Mouse (Mus musculus): ENCODE data around the gene Atp8b4. TPM values are rescaled to one million over a fixed set of nuclear protein-coding genes. Genes with fewer than 3 reads are reported as not detected.

The Atp8b4 gene
- total and polyA plus RNA-seq, 3 experiments = 0.31 to 0.73 (median 0.43) TPM

- Histone ChIP-seq H3K27me3 (ENCODE audit: control insufficient read depth, insufficient read depth, low read length) (no peaks in the 10 kb centered on the region), H3K79me2 (replicated peaks; ENCODE audit: control insufficient read depth, insufficient read depth, low read length) (no peaks in the 10 kb centered on the region), H3K27ac (no peak overlapping the region), H3K36me3 (ENCODE audit: control insufficient read depth, insufficient read depth, low read length) (no peaks in the 10 kb centered on the region), H3K4me3 (no peak overlapping the region), H3K9ac (ENCODE audit: low read depth, low read length) (no peak overlapping the region), H3K4me1 (ENCODE audit: control insufficient read depth, insufficient read depth, low read length) (no peaks in the 10 kb centered on the region)
- no peak for DNase-seq
- intact Hi-C loops (cut with DNase I) = no loop called here
- WGBS = 61% methylated on average over 4 of the region's 4 CpGs
- TF ChIP-seq CTCF (IDR thresholded peaks at IDR 0.05) (no peak), POLR2A (IDR thresholded peaks at IDR 0.05; ENCODE audit: insufficient read depth, low read depth, low read length) (no peak), EP300 (IDR thresholded peaks at IDR 0.05; ENCODE audit: insufficient read depth, low read depth, low read length) (no peak)
These were observed 58.9 kb downstream of the Atp8b4 start for GRCm38 (mm10) chr2:126441586-126441985.

GRCm38 (mm10) chr2:126434712-126435111, 65.8 kb downstream of the Atp8b4 start:
- 39% methylated on average over 1 of the region's 1 CpGs for WGBS
- intact Hi-C loops (cut with DNase I) = no loop called here

GRCm38 (mm10) chr2:126434305-126434704, 66.2 kb downstream of the Atp8b4 start:
- Histone ChIP-seq H3K27ac (no peak overlapping the region), H3K36me3 (ENCODE audit: control insufficient read depth, insufficient read depth, low read length) (no peaks in the 10 kb centered on the region), H3K4me3 (no peak overlapping the region), H3K79me2 (replicated peaks; ENCODE audit: control insufficient read depth, insufficient read depth, low read length) (no peaks in the 10 kb centered on the region), H3K4me1 (ENCODE audit: control insufficient read depth, insufficient read depth, low read length) (no peaks in the 10 kb centered on the region), H3K27me3 (ENCODE audit: control insufficient read depth, insufficient read depth, low read length) (no peaks in the 10 kb centered on the region), H3K9ac (ENCODE audit: low read depth, low read length) (no peak overlapping the region)
- TF ChIP-seq CTCF (IDR thresholded peaks at IDR 0.05) = no peak
- intact Hi-C loops (cut with DNase I) = no loop called here
- no peak for DNase-seq
- WGBS = 86% methylated on average over 9 of the region's 9 CpGs

More at GRCm38 (mm10) chr2:126434712-126435111, 65.8 kb downstream of the Atp8b4 start:
- H3K79me2 ChIP-seq (replicated peaks; ENCODE audit: control insufficient read depth, insufficient read depth, low read length) = no peaks in the 10 kb centered on the region
- no peak overlapping the region for H3K27ac ChIP-seq
- no peak for TF ChIP-seq EP300 (IDR thresholded peaks at IDR 0.05; ENCODE audit: insufficient read depth, low read depth, low read length)
- TF ChIP-seq POLR2A (IDR thresholded peaks at IDR 0.05; ENCODE audit: insufficient read depth, low read depth, low read length) = no peak
- no peak for TF ChIP-seq CTCF (IDR thresholded peaks at IDR 0.05)
- H3K27me3 ChIP-seq (ENCODE audit: control insufficient read depth, insufficient read depth, low read length) = no peaks in the 10 kb centered on the region
- H3K4me3 ChIP-seq = no peak overlapping the region
- no peaks in the 10 kb centered on the region for H3K36me3 ChIP-seq (ENCODE audit: control insufficient read depth, insufficient read depth, low read length)
- DNase-seq = no peak
- H3K9ac ChIP-seq (ENCODE audit: low read depth, low read length) = no peak overlapping the region
- no peaks in the 10 kb centered on the region for H3K4me1 ChIP-seq (ENCODE audit: control insufficient read depth, insufficient read depth, low read length)

DNA sequence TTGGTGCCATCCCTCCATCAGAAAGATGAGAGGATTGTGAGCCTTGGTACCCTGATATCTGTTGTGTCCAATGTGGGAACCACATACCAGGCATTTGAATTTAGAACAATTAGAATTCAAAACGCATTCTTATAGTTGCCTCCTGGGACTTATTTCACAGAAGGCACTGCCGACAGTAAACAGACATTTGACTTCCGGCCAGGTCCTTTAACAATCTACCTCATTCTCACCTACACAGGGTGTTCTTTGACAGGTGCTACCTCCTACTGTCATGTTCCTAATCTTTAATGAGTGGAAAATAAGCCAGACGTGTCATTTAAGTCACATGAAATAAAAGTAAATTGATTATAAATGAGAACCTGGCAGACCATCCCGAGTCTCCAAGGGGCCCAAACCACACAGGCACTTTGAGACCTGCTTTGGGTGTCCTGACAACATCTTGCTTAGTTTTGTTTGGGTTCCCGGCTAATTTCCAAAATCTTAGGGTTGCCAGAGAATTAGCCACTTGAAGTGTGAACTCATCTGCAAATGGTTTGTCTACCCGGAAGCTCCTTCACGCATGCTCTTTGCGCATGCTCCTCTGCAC, 67.9 kb downstream of the Atp8b4 start:
- WGBS = 71% methylated on average over 9 of the region's 9 CpGs
- H3K27me3 ChIP-seq (ENCODE audit: control insufficient read depth, insufficient read depth, low read length) = no peaks in the 10 kb centered on the region

DNA sequence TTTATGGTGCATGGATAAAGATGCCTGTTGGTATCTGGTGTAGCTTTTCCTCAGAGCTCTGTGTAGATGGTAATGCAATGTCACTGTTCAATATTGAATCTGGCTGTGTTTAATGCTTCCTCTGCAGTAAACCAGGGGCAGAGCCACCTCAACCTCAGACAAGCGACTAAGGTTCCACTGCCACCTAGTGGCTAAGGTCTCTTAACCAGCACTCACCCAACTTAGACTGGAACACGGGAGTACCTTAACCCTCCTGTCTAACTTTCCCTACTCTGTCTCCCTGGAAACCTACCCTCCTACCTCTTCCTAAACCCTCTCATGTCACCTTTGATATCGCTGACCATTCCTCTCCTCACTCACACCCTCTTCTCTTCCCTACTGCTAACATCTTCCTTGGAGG, 71.2 kb downstream of the Atp8b4 start:
- Histone ChIP-seq H3K4me3 (no peak overlapping the region), H3K27me3 (ENCODE audit: control insufficient read depth, insufficient read depth, low read length) (no peaks in the 10 kb centered on the region), H3K79me2 (replicated peaks; ENCODE audit: control insufficient read depth, insufficient read depth, low read length) (no peaks in the 10 kb centered on the region), H3K9ac (ENCODE audit: low read depth, low read length) (no peak overlapping the region), H3K36me3 (ENCODE audit: control insufficient read depth, insufficient read depth, low read length) (no peaks in the 10 kb centered on the region), H3K27ac (no peak overlapping the region), H3K4me1 (ENCODE audit: control insufficient read depth, insufficient read depth, low read length) (no peaks in the 10 kb centered on the region)
- 10% methylated on average over 3 of the region's 3 CpGs for WGBS
- intact Hi-C loops (cut with DNase I) = loop anchor here (2.0 kb wide), 1 partner anchor 536 kb away; no protein-coding TSS in a partner anchor
- TF ChIP-seq CTCF (IDR thresholded peaks at IDR 0.05) (peak; percentile 85), POLR2A (IDR thresholded peaks at IDR 0.05; ENCODE audit: insufficient read depth, low read depth, low read length) (no peak), EP300 (IDR thresholded peaks at IDR 0.05; ENCODE audit: insufficient read depth, low read depth, low read length) (0 out of 2 replicates have a peak, but pooled peaks have one; percentile 51)
- DNase-seq = peak; percentile 30 to 34

More for the DNA sequence above, 67.9 kb downstream of the Atp8b4 start:
- intact Hi-C loops (cut with DNase I) = no loop called here
- no peak overlapping the region for H3K27ac ChIP-seq
- H3K36me3 ChIP-seq (ENCODE audit: control insufficient read depth, insufficient read depth, low read length) = no peaks in the 10 kb centered on the region
- no peak for TF ChIP-seq CTCF (IDR thresholded peaks at IDR 0.05)
- no peak for TF ChIP-seq POLR2A (IDR thresholded peaks at IDR 0.05; ENCODE audit: insufficient read depth, low read depth, low read length)
- no peak for TF ChIP-seq EP300 (IDR thresholded peaks at IDR 0.05; ENCODE audit: insufficient read depth, low read depth, low read length)
- no peak for DNase-seq
- no peak overlapping the region for H3K9ac ChIP-seq (ENCODE audit: low read depth, low read length)
- H3K4me1 ChIP-seq (ENCODE audit: control insufficient read depth, insufficient read depth, low read length) = no peaks in the 10 kb centered on the region
- H3K79me2 ChIP-seq (replicated peaks; ENCODE audit: control insufficient read depth, insufficient read depth, low read length) = no peaks in the 10 kb centered on the region
- H3K4me3 ChIP-seq = no peak overlapping the region

- Histone ChIP-seq H3K4me3 (no peak overlapping the region), H3K4me1 (ENCODE audit: control insufficient read depth, insufficient read depth, low read length) (no peaks in the 10 kb centered on the region), H3K36me3 (ENCODE audit: control insufficient read depth, insufficient read depth, low read length) (no peaks in the 10 kb centered on the region), H3K27me3 (ENCODE audit: control insufficient read depth, insufficient read depth, low read length) (no peaks in the 10 kb centered on the region), H3K9ac (ENCODE audit: low read depth, low read length) (no peak overlapping the region), H3K27ac (no peak overlapping the region), H3K79me2 (replicated peaks; ENCODE audit: control insufficient read depth, insufficient read depth, low read length) (no peaks in the 10 kb centered on the region)
- WGBS = 85% methylated on average over 3 of the region's 3 CpGs
- intact Hi-C loops (cut with DNase I) = no loop called here
- no peak for DNase-seq
- TF ChIP-seq EP300 (IDR thresholded peaks at IDR 0.05; ENCODE audit: insufficient read depth, low read depth, low read length) (no peak), CTCF (IDR thresholded peaks at IDR 0.05) (no peak), POLR2A (IDR thresholded peaks at IDR 0.05; ENCODE audit: insufficient read depth, low read depth, low read length) (no peak)
These were observed 75.3 kb downstream of the Atp8b4 start for GRCm38 (mm10) chr2:126425223-126425622.
